Mouse (Mus musculus) G1E (cell line): ENCODE data around the gene Ptgfrn.

ENCODE experiments used
- CTCF ChIP-seq: IDR thresholded peaks from 2 replicates; pipeline ENCODE4 v1.5.1; 2012; ENCODE audit warnings: low read depth, low read length, inconsistent platforms, mixed read lengths
- GATA1 ChIP-seq: IDR thresholded peaks from 2 replicates; pipeline ENCODE4 v1.6.1; 2012; ENCODE audit warnings: borderline replicate concordance, low read length, inconsistent platforms, mixed read lengths
- POLR2AphosphoS5 ChIP-seq: IDR thresholded peaks from 2 replicates; pipeline ENCODE4 v1.6.1; 2012; ENCODE audit warnings: low read depth, low read length, inconsistent platforms; ENCODE audit not compliant: insufficient replicate concordance
- TAL1 ChIP-seq: conservative IDR thresholded peaks from 2 replicates; pipeline ENCODE4 v1.6.1; 2012; ENCODE audit warnings: low read depth, low read length, inconsistent platforms, mixed read lengths

DNA sequence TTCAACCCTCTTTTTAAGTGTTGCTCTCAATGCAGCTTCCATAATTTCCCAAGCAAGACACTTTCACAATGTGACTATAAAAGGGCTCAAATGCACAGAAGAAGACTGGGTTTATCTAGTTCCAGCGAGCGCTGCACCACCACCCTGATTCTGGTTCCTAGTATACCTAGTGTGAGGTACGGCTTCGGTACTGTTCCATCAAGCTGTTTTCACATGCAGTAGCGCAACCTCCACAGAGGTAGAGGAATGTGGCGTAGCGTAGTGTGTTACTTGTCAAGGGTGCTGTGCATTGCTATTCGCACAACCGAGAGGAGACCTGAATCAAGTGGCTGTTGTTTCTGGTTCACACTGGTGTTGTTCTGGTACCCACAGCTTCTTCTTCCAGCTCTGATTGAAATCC lies 24.8 kb upstream of the Ptgfrn start:
- TF ChIP-seq CTCF (no peak), TAL1 (no peak), GATA1 (no peak), POLR2AphosphoS5 (no peak)
